20 mouse cellular contexts compared by ENCODE assay signal in the genomic region with DNA sequence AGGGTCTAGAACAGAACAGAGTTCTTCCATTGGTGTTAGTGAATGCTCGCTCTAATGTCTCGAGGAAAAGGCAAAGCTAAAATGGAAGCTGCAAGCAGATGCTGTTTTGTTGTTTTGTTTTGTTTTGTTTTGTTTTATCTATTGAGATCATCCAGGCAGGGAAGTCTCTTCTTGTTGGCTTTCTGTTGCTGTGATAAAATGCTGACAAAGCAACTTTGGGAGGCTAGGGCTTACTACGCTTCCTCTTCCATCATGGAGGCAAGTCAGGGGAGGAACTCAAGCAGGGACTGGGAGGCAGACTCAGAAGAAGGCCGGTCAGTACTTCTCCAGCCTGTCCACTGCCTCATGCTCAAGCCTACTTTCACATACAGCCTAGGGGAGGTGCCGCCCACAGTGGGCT. TPM values are rescaled to one million over a fixed set of nuclear protein-coding genes. Genes with fewer than 3 reads are reported as not detected.
DNase-seq lines count a peak whose midpoint lies in the region; ATAC-seq and TF ChIP-seq lines count a peak whose summit lies in the region.
"Had no signal": no experiment of that assay in that cellular context is flagged by ENCODE, and none has a peak within 500 bp of the region (broad histone marks: within the 10 kb centered on the region; RNA-seq: fewer than 3 reads in every experiment).

No protein-coding gene starts in this region.

- no peak for ATAC-seq in erythroblast, adult 5-6 weeks (replicated peaks; ENCODE audit: low FRiP score, poor library complexity, severe bottlenecking)
- ATAC-seq: activated CD4-positive, CD25-positive, alpha-beta regulatory T cell, adult 4 months; forebrain, embryonic 14.5 days; forebrain, embryonic 16.5 days; Patski had no signal

- no peak for TF ChIP-seq CTCF in testis, adult 2 months (IDR thresholded peaks at IDR 0.05; ENCODE audit: control insufficient read depth, insufficient read depth, insufficient replicate concordance, low read depth, low read length)

- no peaks in the 10 kb centered on the region for H3K27me3 ChIP-seq in testis, adult 2 months (ENCODE audit: control insufficient read depth, insufficient read depth, low read length)
- H3K27me3 ChIP-seq: forebrain, embryonic 12.5 days; Patski had no signal

- 0 out of 2 replicates have a peak overlapping the region, but pooled peaks have one; percentile 13 for H3K4me3 ChIP-seq in testis, adult 2 months (ENCODE audit: control insufficient read depth, low read depth, low read length)
- no peak overlapping the region for H3K4me3 ChIP-seq in ES-E14 (ENCODE audit: insufficient read depth in 1 of 2, low read depth in 1 of 2, low read length in 2 of 2, poor library complexity in 1 of 2, severe bottlenecking in 1 of 2)
- H3K4me3 ChIP-seq: erythroblast, embryonic 14.5 days; forebrain, embryonic 10.5 days; forebrain, embryonic 12.5 days had no signal

- H3K9ac ChIP-seq in ES-E14 (ENCODE audit: insufficient read depth, low read depth, low read length, poor library complexity, severe bottlenecking): no peak overlapping the region
- H3K9ac ChIP-seq: forebrain, embryonic 12.5 days had no signal

- H3K36me3 ChIP-seq in testis, adult 2 months (ENCODE audit: control insufficient read depth, insufficient read depth, low read length): no peaks in the 10 kb centered on the region
- no peaks in the 10 kb centered on the region for H3K36me3 ChIP-seq in ES-E14 (ENCODE audit: control insufficient read depth, insufficient read depth, low read length, poor library complexity, severe bottlenecking)
- H3K36me3 ChIP-seq: forebrain, embryonic 10.5 days; forebrain, embryonic 12.5 days had no signal

- H3K27ac ChIP-seq in testis, adult 2 months (ENCODE audit: control insufficient read depth, insufficient read depth, low read depth, low read length): no peak overlapping the region
- no peak overlapping the region for H3K27ac ChIP-seq in ES-E14 (ENCODE audit: insufficient read depth, low read depth, low read length, poor library complexity, severe bottlenecking)
- H3K27ac ChIP-seq: forebrain, embryonic 10.5 days; forebrain, embryonic 12.5 days had no signal

- H3K9me3 ChIP-seq in ES-E14 (ENCODE audit: control insufficient read depth, insufficient read depth, low read depth, low read length): no peaks in the 10 kb centered on the region

- DNase-seq in testis, postnatal 14 days (ENCODE audit: low spot score): no peak
- DNase-seq in ES-E14 (ENCODE audit: low read depth, low spot score): no peak
- no peak for DNase-seq in spleen, adult 12 weeks (ENCODE audit: low spot score)
- DNase-seq: adrenal gland, adult 8-10 months; adrenal gland, postnatal 14 days; adrenal gland, postnatal 36 days; cerebellum, adult 11-12 months; cerebellum, adult 2 months; cerebellum, adult 9-10 months; cerebellum, postnatal 10 days; cerebellum, postnatal 25 days had no signal

- no peak for TF ChIP-seq POLR2A in testis, adult 2 months (IDR thresholded peaks at IDR 0.05; ENCODE audit: control insufficient read depth, low read depth, low read length)

- peaks cover 4% of the 10 kb centered on the region for H3K4me1 ChIP-seq in testis, adult 2 months (ENCODE audit: control insufficient read depth, insufficient read depth, low read length)
- H3K4me1 ChIP-seq in ES-E14 (ENCODE audit: control insufficient read depth in 2 of 2, insufficient read depth in 2 of 2, low read length in 2 of 2, poor library complexity in 1 of 2): no peaks in the 10 kb centered on the region

- in situ Hi-C loops in ES-E14 (cut with MboI; ENCODE audit: low sequenced_read_pairs in 2 of 2, unreplicated experiment in 2 of 2): no loop called here

TF ChIP-seq in ES-E14, 5 proteins besides CTCF, POLR2A, EP300 and RAD21:
- TF ChIP-seq CHD2 (IDR thresholded peaks at IDR 0.05; ENCODE audit: low read depth, low read length): no peak
- peak; percentile 80; the same call in 1 of the 2 replicates for TF ChIP-seq MAFK (IDR thresholded peaks at IDR 0.05; ENCODE audit: insufficient read depth, low read depth, low read length)

RNA-seq across cellular contexts. Expression of a gene that starts 31.3 kb away (rescaled TPM):
- polyA plus RNA-seq in testis, adult 2 months (2012; rRNA removed): 5.8 and 6.5 TPM in 2 replicates
- total RNA-seq in ES-E14 (2012; rRNA removed): 0.36 and 0.53 TPM in 2 replicates
- total RNA-seq in erythroblast, adult 5-6 weeks (2015; ENCODE audit: low replicate concordance): not detected in 2 replicates
- not detected in 2 replicates for total RNA-seq in erythroblast, adult 5-6 weeks (2017; ENCODE audit: low replicate concordance)
- polyA plus RNA-seq: activated CD4-positive, CD25-positive, alpha-beta regulatory T cell, adult 4 months; erythroblast, embryonic 14.5 days had no signal
